Mouse (Mus musculus) spleen, adult 2 months (tissue): ENCODE measurements around the gene Tspyl1. TPM values are rescaled to one million over a fixed set of nuclear protein-coding genes. Genes with fewer than 3 reads are reported as not detected.

Experiments used
- DNase-seq, 2 experiments: peaks; one replicate each; pipeline versions ENCODE4 v3.0.0 to v3.0.0-alpha.2; 2012 to 2021; ENCODE audit warnings: low spot score in 2 of 2, low read depth in 1 of 2
- H3K27ac ChIP-seq: fragments of 200-500 bp; 2 replicates; pipeline ENCODE4 v1.5.1; 2012; ENCODE audit warnings: low read length, inconsistent platforms; ENCODE audit not compliant: insufficient read depth
- H3K27me3 ChIP-seq: fragments of 200-500 bp; 2 replicates; pipeline ENCODE4 v1.6.1; 2012; ENCODE audit warnings: mild to moderate bottlenecking, moderate library complexity, low read length, inconsistent platforms; ENCODE audit not compliant: control insufficient read depth, insufficient read depth
- H3K36me3 ChIP-seq: fragments of 200-500 bp; 2 replicates; pipeline ENCODE4 v1.6.1; 2012; ENCODE audit warnings: mild to moderate bottlenecking, low read length, inconsistent platforms; ENCODE audit not compliant: control insufficient read depth, insufficient read depth
- H3K4me1 ChIP-seq: fragments of 200-500 bp; 2 replicates; pipeline ENCODE4 v1.6.1; 2011; ENCODE audit warnings: inconsistent platforms; ENCODE audit not compliant: control insufficient read depth, insufficient read depth, insufficient read length
- H3K4me3 ChIP-seq: fragments of 200-500 bp; 2 replicates; pipeline ENCODE4 v1.5.1; 2011; ENCODE audit warnings: mild to moderate bottlenecking, inconsistent platforms; ENCODE audit not compliant: insufficient read depth, insufficient read length; ENCODE audit errors: extremely low read depth
- CTCF ChIP-seq: fragments of 200-500 bp; IDR thresholded peaks from 2 replicates; pipeline ENCODE4 v1.5.1; 2011; ENCODE audit warnings: mild to moderate bottlenecking, inconsistent platforms; ENCODE audit not compliant: insufficient read depth, insufficient read length, insufficient replicate concordance; ENCODE audit errors: extremely low read depth
- POLR2A ChIP-seq: fragments of 200-500 bp; IDR thresholded peaks from 2 replicates; pipeline ENCODE4 v1.6.1; 2011; ENCODE audit warnings: low read depth, low read length, inconsistent platforms
- WGBS: fragments of 180-500 bp; shearing (Covaris S2); methylation state at CpG from one replicate; pipeline ENCODE4 v1.1.7; 2018; 5-methylcytosine and 5-hydroxymethylcytosine counted together
- polyA plus RNA-seq: library from polyadenylated mRNA; depleted of rRNA; stranded (reverse); fragments of >200 nt; gene quantifications from 2 replicates; pipeline ENCODE4 v1.2.3, GENCODE M21; 2012; rRNA removed

The Tspyl1 gene
- 19.5 and 24.6 TPM in 2 replicates for polyA plus RNA-seq

DNA sequence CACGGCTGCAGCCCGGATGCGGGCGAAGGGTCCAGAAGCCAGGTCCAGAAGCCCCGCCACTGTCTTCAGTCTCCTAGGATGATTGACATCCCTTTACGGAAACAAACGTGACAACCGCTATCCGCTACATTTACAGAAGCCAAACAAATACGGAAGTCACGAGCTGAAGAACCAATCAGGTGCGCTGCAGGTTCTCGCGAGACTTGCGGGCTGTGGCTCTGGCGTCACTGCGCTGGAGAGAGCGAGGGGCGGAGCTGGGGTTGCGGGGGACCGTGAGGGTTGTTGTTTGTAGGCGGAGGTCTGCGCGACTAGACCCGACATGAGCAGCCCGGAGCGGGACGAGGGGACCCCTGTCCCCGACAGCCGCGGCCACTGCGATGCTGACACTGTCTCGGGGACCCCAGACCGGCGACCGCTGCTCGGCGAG is at the start of gene Tspyl1:
TSS of gene Tspyl1 (plus strand) at position 229 of the 427 bp plus-strand sequence.
- peak; percentile 98 to 99 for DNase-seq
- no peak for TF ChIP-seq CTCF
- no peak; the same call in none of the 2 replicates for TF ChIP-seq POLR2A

DNA sequence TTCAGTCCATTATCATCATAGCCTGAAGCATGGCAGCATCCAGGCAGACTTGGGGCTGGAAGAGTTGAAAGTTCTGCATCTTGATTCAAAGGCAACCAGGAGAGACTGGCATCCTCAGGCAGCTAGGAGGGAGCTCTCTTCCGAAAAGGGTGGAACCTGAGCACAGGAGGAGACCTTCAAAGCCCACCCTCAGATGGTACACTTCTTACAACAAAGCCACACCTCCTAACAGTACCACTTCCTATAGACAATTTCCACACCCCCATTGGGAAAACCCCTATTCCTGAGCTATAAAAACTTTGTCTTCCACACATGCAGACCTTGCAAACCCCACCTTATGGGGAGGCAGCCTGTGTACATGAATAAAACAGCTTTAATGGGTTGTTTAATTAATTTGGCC is 48.6 kb upstream of the Tspyl1 start:
- no peak overlapping the region for H3K27ac ChIP-seq
- TF ChIP-seq CTCF (no peak), POLR2A (no peak)
- no peaks in the 10 kb centered on the region for H3K27me3 ChIP-seq
- DNase-seq = no peak
- H3K36me3 ChIP-seq = no peaks in the 10 kb centered on the region
- no peaks in the 10 kb centered on the region for H3K4me1 ChIP-seq
- no peak overlapping the region for H3K4me3 ChIP-seq
- WGBS = 88% methylated on average over 1 of the region's 1 CpGs

More for the DNA sequence above, at the start of gene Tspyl1:
- H3K36me3 ChIP-seq = no peaks in the 10 kb centered on the region
- WGBS = under 1% methylated on average over 38 of the region's 38 CpGs
- H3K4me1 ChIP-seq = peaks cover 6% of the 10 kb centered on the region
- H3K27ac ChIP-seq = peak within 1 kb of the TSS; percentile 94
- H3K27me3 ChIP-seq = no peaks in the 10 kb centered on the region
- H3K4me3 ChIP-seq = peak within 1 kb of the TSS; percentile 93

DNA sequence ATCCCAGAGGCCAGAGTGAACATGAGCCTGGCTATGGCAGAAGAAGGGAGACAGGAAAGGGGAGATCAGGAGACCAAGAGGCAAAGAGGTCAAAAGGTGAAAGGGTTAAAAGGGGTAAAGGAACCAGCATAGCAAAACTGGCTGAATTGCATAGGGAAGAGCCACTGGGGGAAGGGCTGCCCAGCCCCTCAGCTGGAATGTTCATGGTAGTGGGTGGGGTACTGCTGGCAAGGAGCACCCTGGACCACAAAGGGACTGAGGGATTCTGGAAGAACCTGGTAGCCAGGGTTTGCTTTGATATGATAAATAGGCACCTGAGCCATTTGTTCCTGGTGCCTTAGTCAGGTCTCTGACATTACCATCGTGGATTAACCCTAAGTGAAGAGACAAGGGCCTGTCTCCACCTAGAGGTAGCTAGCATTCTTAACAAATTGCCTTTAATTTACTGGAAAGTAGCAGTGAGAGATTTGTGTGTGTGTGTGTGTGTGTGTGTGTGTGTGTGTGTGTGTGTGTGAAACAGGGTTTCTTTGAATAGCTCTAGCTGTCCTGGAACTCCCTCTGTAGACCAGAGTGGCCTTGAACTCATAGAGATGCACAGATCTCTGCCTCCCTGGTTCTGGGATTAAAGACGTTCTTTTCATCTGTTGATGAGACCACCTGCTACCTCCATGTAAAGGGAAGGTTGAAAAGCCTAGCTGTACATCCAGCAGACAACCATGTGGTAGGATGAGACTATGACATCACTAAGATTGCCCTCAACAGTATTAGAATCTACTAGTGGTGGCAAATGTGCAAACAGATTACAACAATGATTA is 47.9 kb upstream of the Tspyl1 start:
- H3K4me3 ChIP-seq = no peak overlapping the region
- H3K36me3 ChIP-seq = no peaks in the 10 kb centered on the region
- DNase-seq = peak in 1 of 2 experiments; percentile 25
- no peaks in the 10 kb centered on the region for H3K4me1 ChIP-seq
- WGBS = 33% methylated on average over 2 of the region's 2 CpGs
- H3K27ac ChIP-seq = no peak overlapping the region
- H3K27me3 ChIP-seq = no peaks in the 10 kb centered on the region
- TF ChIP-seq CTCF = no peak; the same call in 1 of the 2 replicates
- TF ChIP-seq POLR2A = no peak

DNA sequence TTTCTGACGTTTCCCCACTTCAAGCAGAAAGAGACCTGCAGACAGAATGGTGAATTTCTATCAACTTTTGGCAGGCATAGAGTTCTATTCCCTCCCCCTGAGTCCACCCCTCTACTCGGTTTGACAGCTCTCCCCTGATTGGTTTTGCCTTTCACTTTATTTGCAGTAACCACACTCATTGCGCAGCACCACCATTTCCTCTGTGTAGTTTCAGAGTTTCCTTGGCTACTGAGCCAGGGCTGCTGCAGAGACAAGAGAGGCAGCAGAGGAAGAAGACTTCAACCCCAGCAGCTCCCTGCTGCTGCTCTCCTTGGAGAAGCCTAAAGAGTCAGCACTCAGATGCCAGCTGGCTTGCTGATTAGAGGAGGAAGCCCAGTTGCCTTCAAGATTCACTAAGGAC is 46.6 kb upstream of the Tspyl1 start:
- Histone ChIP-seq H3K36me3 (no peaks in the 10 kb centered on the region), H3K27me3 (no peaks in the 10 kb centered on the region), H3K4me3 (no peak overlapping the region), H3K4me1 (no peaks in the 10 kb centered on the region), H3K27ac (no peak overlapping the region)
- WGBS = 8% methylated on average over 3 of the region's 3 CpGs
- no peak for DNase-seq
- TF ChIP-seq CTCF (no peak), POLR2A (no peak)

DNA sequence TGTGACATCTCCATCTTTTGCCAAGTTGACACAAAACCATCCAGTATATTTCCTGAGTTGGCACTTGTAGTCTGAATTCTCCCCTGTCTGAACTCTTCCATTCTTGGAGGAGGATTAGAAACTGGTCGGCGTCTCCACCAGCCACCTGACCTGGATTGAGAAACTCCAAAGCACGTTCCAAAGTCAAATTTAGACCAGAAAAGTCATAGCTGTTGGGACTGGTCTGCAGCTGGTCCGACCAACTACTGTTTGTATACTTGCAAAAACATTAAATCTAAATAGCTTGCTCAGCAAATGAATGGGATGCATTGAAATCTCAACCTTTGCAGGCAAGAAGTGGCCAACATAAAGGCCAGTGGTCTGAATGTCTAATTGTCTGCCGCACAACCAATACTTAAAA is 45.4 kb upstream of the Tspyl1 start:
- H3K27me3 ChIP-seq = no peaks in the 10 kb centered on the region
- H3K27ac ChIP-seq = no peak overlapping the region
- 93% methylated on average over 5 of the region's 5 CpGs for WGBS
- no peak for DNase-seq
- H3K4me1 ChIP-seq = no peaks in the 10 kb centered on the region
- TF ChIP-seq CTCF (no peak), POLR2A (no peak)
- H3K4me3 ChIP-seq = no peak overlapping the region
- H3K36me3 ChIP-seq = no peaks in the 10 kb centered on the region

DNA sequence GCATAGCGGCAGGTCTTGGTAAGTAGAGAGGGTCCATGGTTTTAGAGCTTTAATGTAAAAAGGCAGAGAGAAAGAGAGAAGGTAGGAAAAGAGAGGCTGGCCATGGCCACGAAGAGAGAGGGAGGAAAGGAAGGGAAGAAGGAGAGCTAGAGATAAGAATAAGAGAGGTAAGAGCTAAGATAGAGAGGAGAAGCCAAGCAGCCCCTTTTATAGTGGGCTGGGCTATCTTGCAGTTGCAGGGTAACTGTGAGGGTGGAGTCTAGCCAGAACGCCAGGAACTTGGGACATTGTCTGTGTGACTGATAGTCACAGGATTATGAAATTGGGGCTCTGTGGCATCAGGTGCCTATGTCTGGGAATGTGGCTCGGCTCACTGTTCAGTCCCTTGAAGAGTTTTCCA is 43.5 kb upstream of the Tspyl1 start:
- TF ChIP-seq POLR2A (no peak), CTCF (no peak)
- WGBS = 80% methylated on average over 4 of the region's 4 CpGs
- H3K27ac ChIP-seq = no peak overlapping the region

DNA sequence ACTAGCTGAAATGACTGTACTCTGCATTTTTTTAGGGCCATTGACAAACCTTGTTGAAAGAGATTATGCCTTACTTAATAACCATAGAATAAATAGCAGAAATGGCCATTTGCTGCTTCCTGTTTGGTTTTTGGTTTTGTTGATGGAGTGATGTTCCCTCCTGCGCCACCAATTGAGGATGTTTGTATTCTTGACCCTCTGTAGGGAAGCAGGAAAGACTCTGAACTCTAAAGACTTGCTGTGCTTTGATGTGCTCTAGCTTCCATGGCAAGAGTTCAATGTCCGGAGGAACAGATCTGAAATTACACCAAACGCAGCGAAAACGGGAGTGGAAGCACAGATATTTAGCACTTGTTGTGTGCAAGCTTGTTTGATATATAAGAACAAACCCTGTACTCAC is 37.2 kb upstream of the Tspyl1 start:
- Histone ChIP-seq H3K27me3 (no peaks in the 10 kb centered on the region), H3K4me1 (peaks cover 2% of the 10 kb centered on the region; the same call in 1 of the 2 replicates), H3K36me3 (no peaks in the 10 kb centered on the region), H3K27ac (no peak overlapping the region), H3K4me3 (no peak overlapping the region)
- DNase-seq = no peak
- TF ChIP-seq POLR2A (no peak), CTCF (no peak)
- 85% methylated on average over 5 of the region's 5 CpGs for WGBS

More for the DNA sequence above, 43.5 kb upstream of the Tspyl1 start:
- H3K4me3 ChIP-seq = no peak overlapping the region
- DNase-seq = no peak
- H3K4me1 ChIP-seq = no peaks in the 10 kb centered on the region
- H3K27me3 ChIP-seq = no peaks in the 10 kb centered on the region
- no peaks in the 10 kb centered on the region for H3K36me3 ChIP-seq
